Mouse (Mus musculus): ENCODE results near the gene Fgfrl1. TPM values are rescaled to one million over a fixed set of nuclear protein-coding genes. Genes with fewer than 3 reads are reported as not detected.

Fgfrl1 gene
- total and polyA plus RNA-seq, 3 experiments, result 17.6 to 36.5 (median 21.6) TPM

DNA sequence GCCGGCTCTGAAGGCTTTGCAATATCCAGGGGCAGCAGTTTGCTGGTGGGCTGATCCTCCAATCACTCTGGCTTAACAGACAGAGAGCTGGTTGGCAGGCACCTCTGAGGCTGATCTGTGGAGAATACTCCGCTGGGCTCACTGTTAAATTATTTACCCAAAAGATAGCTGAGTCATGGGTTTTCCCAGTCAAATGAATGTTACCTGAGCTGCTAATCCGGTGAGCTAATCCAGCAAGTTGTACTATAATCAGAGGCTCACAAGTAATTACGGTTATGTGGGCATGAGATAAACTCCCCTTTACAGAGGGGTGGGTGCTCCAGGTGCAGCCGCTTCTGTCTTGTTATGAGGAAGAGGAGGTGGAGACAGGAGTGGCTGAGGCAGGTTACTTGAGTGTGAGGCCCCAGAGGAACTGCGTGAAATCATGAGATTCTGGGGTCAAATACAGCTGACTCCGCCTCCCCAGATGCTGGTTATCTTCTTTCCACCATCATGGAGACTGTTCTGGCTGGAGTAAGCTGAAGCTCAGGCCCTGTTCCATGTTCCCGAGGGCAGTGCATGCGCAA is 16.8 kb upstream of the Fgfrl1 start, which contains the start of gene Slc26a1:
Gene Slc26a1 (minus strand): TSS at position 319 of the 566 bp plus-strand sequence.
- 83% methylated on average over 9 of the region's 9 CpGs for WGBS
- no peaks in the 10 kb centered on the region for H3K36me3 ChIP-seq (ENCODE audit: control insufficient read depth, insufficient read depth, low read length)
- no peak within 1 kb of the TSS for H3K9ac ChIP-seq (ENCODE audit: low read depth, low read length)
- no peaks in the 10 kb centered on the region for H3K27me3 ChIP-seq (ENCODE audit: control insufficient read depth, insufficient read depth, low read length)
- DNase-seq, result no peak
- intact Hi-C loops (cut with DNase I), result no loop called here
- no peak within 1 kb of the TSS for H3K4me3 ChIP-seq
- no peak within 1 kb of the TSS for H3K27ac ChIP-seq
- no peak for TF ChIP-seq EP300 (IDR thresholded peaks at IDR 0.05; ENCODE audit: insufficient read depth, low read depth, low read length)
- TF ChIP-seq CTCF (IDR thresholded peaks at IDR 0.05), result no peak
- no peak for TF ChIP-seq POLR2A (IDR thresholded peaks at IDR 0.05; ENCODE audit: insufficient read depth, low read depth, low read length)
- peaks cover 2% of the 10 kb centered on the region; the same call in 1 of the 2 replicates for H3K4me1 ChIP-seq (ENCODE audit: control insufficient read depth, insufficient read depth, low read length)
- H3K79me2 ChIP-seq (replicated peaks; ENCODE audit: control insufficient read depth, insufficient read depth, low read length), result no peaks in the 10 kb centered on the region

GRCm38 (mm10) chr5:108676772-108677498 is 15.2 kb upstream of the Fgfrl1 start:
- WGBS, result 38% methylated on average over 5 of the region's 5 CpGs
- H3K27ac ChIP-seq, result no peak overlapping the region
- no peak overlapping the region for H3K9ac ChIP-seq (ENCODE audit: low read depth, low read length)

GRCm38 (mm10) chr5:108677605-108678295 is 14.4 kb upstream of the Fgfrl1 start:
- Histone ChIP-seq H3K9ac (ENCODE audit: low read depth, low read length) (peak overlapping the region; percentile 26; the same call in 1 of the 2 replicates), H3K27me3 (ENCODE audit: control insufficient read depth, insufficient read depth, low read length) (no peaks in the 10 kb centered on the region), H3K27ac (no peak overlapping the region), H3K4me3 (peak overlapping the region; percentile 29), H3K79me2 (replicated peaks; ENCODE audit: control insufficient read depth, insufficient read depth, low read length) (no peaks in the 10 kb centered on the region), H3K36me3 (ENCODE audit: control insufficient read depth, insufficient read depth, low read length) (no peaks in the 10 kb centered on the region), H3K4me1 (ENCODE audit: control insufficient read depth, insufficient read depth, low read length) (peaks cover 2% of the 10 kb centered on the region; the same call in 1 of the 2 replicates)
- WGBS, result 13% methylated on average over 25 of the region's 25 CpGs
- intact Hi-C loops (cut with DNase I), result loop anchor here (2.0 kb wide), 1 partner anchor 15 kb away; the partner anchor contains the start of gene Fgfrl1
- peak; percentile 41 to 47 for DNase-seq
- TF ChIP-seq CTCF (IDR thresholded peaks at IDR 0.05) (no peak), EP300 (IDR thresholded peaks at IDR 0.05; ENCODE audit: insufficient read depth, low read depth, low read length) (no peak), POLR2A (IDR thresholded peaks at IDR 0.05; ENCODE audit: insufficient read depth, low read depth, low read length) (no peak)

More at GRCm38 (mm10) chr5:108676772-108677498, 15.2 kb upstream of the Fgfrl1 start:
- Histone ChIP-seq H3K4me3 (peak overlapping the region; percentile 29; the same call in 1 of the 2 replicates), H3K36me3 (ENCODE audit: control insufficient read depth, insufficient read depth, low read length) (no peaks in the 10 kb centered on the region), H3K4me1 (ENCODE audit: control insufficient read depth, insufficient read depth, low read length) (peaks cover 2% of the 10 kb centered on the region; the same call in 1 of the 2 replicates), H3K79me2 (replicated peaks; ENCODE audit: control insufficient read depth, insufficient read depth, low read length) (no peaks in the 10 kb centered on the region), H3K27me3 (ENCODE audit: control insufficient read depth, insufficient read depth, low read length) (no peaks in the 10 kb centered on the region)
- TF ChIP-seq POLR2A (IDR thresholded peaks at IDR 0.05; ENCODE audit: insufficient read depth, low read depth, low read length) (no peak), EP300 (IDR thresholded peaks at IDR 0.05; ENCODE audit: insufficient read depth, low read depth, low read length) (no peak), CTCF (IDR thresholded peaks at IDR 0.05) (no peak)
- intact Hi-C loops (cut with DNase I), result loop anchor here (2.0 kb wide), 1 partner anchor 16 kb away; the partner anchor contains the start of gene Fgfrl1
- DNase-seq, result no peak

DNA sequence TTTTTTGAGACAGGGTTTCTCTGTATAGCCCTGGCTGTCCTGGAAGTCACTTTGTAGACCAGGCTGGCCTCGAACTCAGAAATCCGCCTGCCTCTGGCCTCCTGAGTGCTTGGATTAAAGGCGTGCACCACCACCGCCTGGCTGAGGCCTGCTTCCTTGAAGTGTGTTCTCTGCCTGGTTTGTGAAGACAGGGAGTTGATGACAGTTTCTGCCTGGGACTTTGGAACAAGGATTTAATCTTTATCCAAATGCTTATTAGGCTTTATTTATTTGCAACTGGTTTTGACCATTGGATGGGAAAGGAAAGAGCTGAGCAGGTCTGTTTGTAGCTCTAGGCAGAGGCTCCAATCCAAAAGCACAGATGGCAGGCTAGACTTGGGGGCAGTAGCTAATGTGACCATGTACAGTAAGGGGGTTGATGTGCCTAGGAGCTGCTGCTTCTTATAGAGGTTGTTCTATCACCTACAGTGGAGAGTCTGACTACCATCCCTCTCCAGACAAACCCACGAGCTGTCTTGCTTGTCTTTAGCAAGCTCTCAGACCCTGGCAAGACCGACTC is 13.8 kb upstream of the Fgfrl1 start:
- no peak for TF ChIP-seq CTCF (IDR thresholded peaks at IDR 0.05)
- intact Hi-C loops (cut with DNase I), result no loop called here
- WGBS, result 90% methylated on average over 6 of the region's 6 CpGs
- Histone ChIP-seq H3K4me1 (ENCODE audit: control insufficient read depth, insufficient read depth, low read length) (peaks cover 2% of the 10 kb centered on the region; the same call in 1 of the 2 replicates), H3K27ac (no peak overlapping the region), H3K9ac (ENCODE audit: low read depth, low read length) (no peak overlapping the region), H3K36me3 (ENCODE audit: control insufficient read depth, insufficient read depth, low read length) (no peaks in the 10 kb centered on the region), H3K79me2 (replicated peaks; ENCODE audit: control insufficient read depth, insufficient read depth, low read length) (no peaks in the 10 kb centered on the region), H3K27me3 (ENCODE audit: control insufficient read depth, insufficient read depth, low read length) (no peaks in the 10 kb centered on the region), H3K4me3 (no peak overlapping the region)
- DNase-seq, result no peak

GRCm38 (mm10) chr5:108679909-108680308 is 12.3 kb upstream of the Fgfrl1 start:
- no peak overlapping the region for H3K27ac ChIP-seq
- no peaks in the 10 kb centered on the region for H3K79me2 ChIP-seq (replicated peaks; ENCODE audit: control insufficient read depth, insufficient read depth, low read length)
- WGBS, result 54% methylated on average over 3 of the region's 3 CpGs
- intact Hi-C loops (cut with DNase I), result no loop called here
- no peaks in the 10 kb centered on the region for H3K27me3 ChIP-seq (ENCODE audit: control insufficient read depth, insufficient read depth, low read length)
- no peak for TF ChIP-seq POLR2A (IDR thresholded peaks at IDR 0.05; ENCODE audit: insufficient read depth, low read depth, low read length)
- peak; percentile 51 for TF ChIP-seq CTCF (IDR thresholded peaks at IDR 0.05)
- H3K9ac ChIP-seq (ENCODE audit: low read depth, low read length), result no peak overlapping the region
- no peak overlapping the region for H3K4me3 ChIP-seq
- no peak for DNase-seq
- no peaks in the 10 kb centered on the region for H3K36me3 ChIP-seq (ENCODE audit: control insufficient read depth, insufficient read depth, low read length)
- H3K4me1 ChIP-seq (ENCODE audit: control insufficient read depth, insufficient read depth, low read length), result peaks cover 2% of the 10 kb centered on the region; the same call in 1 of the 2 replicates

Measured in heart, adult 2 months (tissue).